Mouse (Mus musculus) thymus, adult 2 months (tissue): ENCODE results near the gene Slc38a3.

Source experiments
- CTCF ChIP-seq: fragments of 200-500 bp; IDR thresholded peaks from 2 replicates; pipeline ENCODE4 v1.5.1; 2012; ENCODE audit warnings: mild to moderate bottlenecking, control low read depth, low read length, moderate library complexity, borderline replicate concordance; ENCODE audit not compliant: control insufficient read depth, poor library complexity, insufficient read depth; ENCODE audit errors: extremely low read depth
- POLR2A ChIP-seq: fragments of 200-500 bp; IDR thresholded peaks from 2 replicates; pipeline ENCODE4 v1.6.1; 2012; ENCODE audit warnings: mild to moderate bottlenecking, low read length, control low read depth, moderate library complexity; ENCODE audit not compliant: control insufficient read depth, poor library complexity, insufficient read depth; ENCODE audit errors: extremely low read depth

DNA sequence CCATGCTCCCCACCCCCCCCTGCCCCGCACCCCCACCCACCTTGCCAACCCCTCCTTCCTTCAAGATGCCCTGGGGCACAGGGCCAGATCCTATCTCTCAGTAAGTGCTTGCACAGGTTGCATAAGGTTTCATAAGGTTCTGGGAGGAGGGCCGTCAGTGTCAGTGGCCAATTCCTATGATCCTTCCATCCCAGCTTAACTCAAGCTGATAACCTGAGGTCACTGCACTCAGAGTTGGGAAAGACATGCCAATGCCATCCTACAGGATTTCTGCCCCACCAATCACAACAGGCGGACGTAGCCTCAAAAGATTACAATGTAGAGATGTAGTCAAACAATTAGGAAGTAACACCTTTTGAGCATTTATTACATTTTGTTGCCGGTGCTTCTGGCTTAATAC is 19.1 kb upstream of the Slc38a3 start:
- no peak for TF ChIP-seq POLR2A
- no peak for TF ChIP-seq CTCF
